Mouse (Mus musculus): ENCODE measurements around the gene Cdk8.

DNA sequence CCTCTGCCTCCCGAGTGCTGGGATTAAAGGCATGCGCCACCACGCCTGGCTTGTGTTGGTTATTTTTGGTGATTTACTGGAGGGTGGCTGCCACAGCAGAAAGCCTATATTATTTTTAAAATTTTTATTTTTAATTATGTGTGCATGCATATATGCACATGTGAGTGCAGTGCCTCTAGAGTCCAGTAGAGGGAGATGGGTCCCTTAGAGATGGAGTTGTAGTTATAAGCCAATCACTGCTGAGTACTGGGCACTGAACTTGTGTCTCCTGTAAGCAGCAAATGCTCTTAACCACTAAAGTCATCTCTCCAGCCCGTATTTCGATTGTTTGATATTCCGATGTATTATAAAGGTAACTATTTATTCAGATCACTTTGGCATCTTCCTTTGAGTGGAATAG is 30.4 kb upstream of the Cdk8 start:
- no peak for TF ChIP-seq MAX (IDR thresholded peaks at IDR 0.05; ENCODE audit: low read depth)
- no peak for TF ChIP-seq POLR2A (IDR thresholded peaks at IDR 0.05; ENCODE audit: insufficient read length, low read depth)
- no peak for TF ChIP-seq POLR2AphosphoS2 (IDR thresholded peaks at IDR 0.05; ENCODE audit: insufficient read length, low read depth)
- TF ChIP-seq TCF12 (IDR thresholded peaks at IDR 0.05; ENCODE audit: insufficient read depth, poor library complexity, severe bottlenecking), result no peak
- TF ChIP-seq CEBPB (IDR thresholded peaks at IDR 0.05; ENCODE audit: insufficient read depth, poor library complexity, severe bottlenecking), result no peak
- TF ChIP-seq E2F4 (IDR thresholded peaks at IDR 0.05; ENCODE audit: insufficient read depth), result no peak
